Mouse (Mus musculus) CD4-positive, CD25-positive, alpha-beta regulatory T cell, adult 2 months (primary cell): Measurements from ENCODE around the gene Mup22.
"Not testable (repeated sequence)": the region's sequence is repeated elsewhere in the genome, so short reads cannot be mapped to it uniquely, and the experiment has no call there.

ENCODE experiments used
- DNase-seq: peaks from one replicate; pipeline ENCODE4 v3.0.0-alpha.2; 2012; ENCODE audit warnings: low read depth, low spot score

Mup22 gene

DNA sequence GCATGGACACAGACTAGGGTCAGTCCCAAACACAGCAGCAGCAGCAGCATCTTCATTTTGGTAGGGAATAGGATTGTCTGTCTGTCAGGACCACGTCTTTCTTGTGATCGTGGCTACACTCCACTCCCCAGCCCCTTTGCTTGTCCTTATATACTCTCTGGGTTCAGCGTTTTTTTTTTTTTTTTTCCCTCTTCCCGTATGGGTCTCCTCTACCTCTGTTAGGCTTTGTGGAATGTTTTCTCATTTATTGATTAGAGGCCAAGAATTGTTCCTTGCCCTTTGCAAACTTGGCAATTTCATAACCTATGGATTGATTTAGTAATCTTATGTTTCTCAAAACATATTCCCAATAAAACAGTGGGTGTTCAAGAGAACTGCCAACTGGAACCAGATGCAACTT is at the start of gene Mup22:
Mup22 (minus strand) TSS at position 101 of the 400 bp plus-strand sequence.
- not testable (repeated sequence) for DNase-seq

DNA sequence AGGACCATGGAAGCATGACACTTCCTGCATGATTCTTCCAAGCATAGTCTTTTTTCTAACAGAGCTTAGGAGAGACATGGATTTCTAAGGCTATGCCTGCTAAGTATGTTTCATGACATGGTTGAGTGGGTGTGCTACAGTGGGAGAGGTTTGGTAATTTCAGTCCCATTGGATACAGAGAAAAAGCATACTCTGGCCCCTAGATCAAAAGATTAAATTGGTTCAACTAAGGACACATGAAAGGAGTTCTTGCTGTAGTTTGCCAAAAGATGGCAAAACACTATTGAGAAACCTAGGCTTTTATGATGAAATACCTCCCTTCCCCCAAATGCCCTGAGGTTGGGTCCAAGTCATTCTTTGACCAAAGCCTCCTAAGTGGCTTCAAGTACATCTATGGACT is 19.6 kb upstream of the Mup22 start:
- not testable (repeated sequence) for DNase-seq
